Mouse (Mus musculus) limb, embryonic 11.5 days (tissue): ENCODE measurements around the gene Tmem243. TPM values are rescaled to one million over a fixed set of nuclear protein-coding genes. Genes with fewer than 3 reads are reported as not detected.

Source experiments
- ATAC-seq: fragments of 200-750 bp; cut with Nextera tagmentation; 2 replicates; pipeline ENCODE4 v1.8.0; 2017; ENCODE audit warnings: low read depth; ENCODE audit not compliant: insufficient number of reproducible peaks, low FRiP score, low TSS enrichment
- DNase-seq: peaks from one replicate; pipeline ENCODE4 v3.0.0-alpha.2; 2015; ENCODE audit warnings: low spot score
- H3K27ac ChIP-seq: fragments of 300-500 bp; sonication (generic); replicated peaks from 2 replicates; pipeline ENCODE4 v1.5.1; 2014; ENCODE audit warnings: low read depth, mild to moderate bottlenecking, low read length
- H3K27me3 ChIP-seq: fragments of 300-500 bp; sonication (generic); 2 replicates; pipeline ENCODE4 v1.6.1; 2014; ENCODE audit warnings: mild to moderate bottlenecking, low read length, mixed read lengths; ENCODE audit not compliant: control insufficient read depth, insufficient read depth
- H3K36me3 ChIP-seq: fragments of 300-500 bp; sonication (generic); 2 replicates; pipeline ENCODE4 v1.6.1; 2014; ENCODE audit warnings: mild to moderate bottlenecking, low read length, moderate library complexity, mixed read lengths; ENCODE audit not compliant: control insufficient read depth, insufficient read depth
- H3K4me1 ChIP-seq: fragments of 300-500 bp; sonication (generic); 2 replicates; pipeline ENCODE4 v1.6.1; 2014; ENCODE audit warnings: low read length, mixed read lengths; ENCODE audit not compliant: control insufficient read depth, insufficient read depth
- H3K4me2 ChIP-seq: fragments of 300-500 bp; sonication (generic); 2 replicates; pipeline ENCODE4 v1.6.1; 2014; ENCODE audit warnings: low read depth, mild to moderate bottlenecking, moderate library complexity; ENCODE audit not compliant: severe bottlenecking
- H3K4me3 ChIP-seq: fragments of 300-500 bp; sonication (generic); 2 replicates; pipeline ENCODE4 v1.5.1; 2014; ENCODE audit warnings: low read depth, low read length
- H3K9ac ChIP-seq: fragments of 300-500 bp; sonication (generic); 2 replicates; pipeline ENCODE4 v1.6.1; 2014; ENCODE audit warnings: mild to moderate bottlenecking, low read length
- H3K9me3 ChIP-seq: fragments of 300-500 bp; sonication (generic); 2 replicates; pipeline ENCODE4 v1.6.1; 2016; ENCODE audit warnings: low read length; ENCODE audit not compliant: control insufficient read depth
- WGBS: fragments of 180-500 bp; shearing (Covaris S2); extraction: QIAGEN DNeasy Blood & Tissue Kit; methylation state at CpG from one replicate; pipeline ENCODE4 v1.1.7; 2014; 5-methylcytosine and 5-hydroxymethylcytosine counted together
- polyA plus RNA-seq: library from polyadenylated mRNA; unstranded; fragments of >200 nt; fragmentation: Nextera tagmentation; extraction: Ambion mirVana; gene quantifications from 2 replicates; pipeline ENCODE4 v1.2.1, GENCODE M21; 2014

The Tmem243 gene
- 20.9 and 24.2 TPM in 2 replicates for polyA plus RNA-seq

- no peak within 1 kb of the TSS for H3K27ac ChIP-seq
- peak; percentile 95 for ATAC-seq
These were observed at the start of gene Tmem243 for GRCm38 (mm10) chr5:9100207-9100848. Tmem243 (plus strand) TSS chr5:9100668.

DNA sequence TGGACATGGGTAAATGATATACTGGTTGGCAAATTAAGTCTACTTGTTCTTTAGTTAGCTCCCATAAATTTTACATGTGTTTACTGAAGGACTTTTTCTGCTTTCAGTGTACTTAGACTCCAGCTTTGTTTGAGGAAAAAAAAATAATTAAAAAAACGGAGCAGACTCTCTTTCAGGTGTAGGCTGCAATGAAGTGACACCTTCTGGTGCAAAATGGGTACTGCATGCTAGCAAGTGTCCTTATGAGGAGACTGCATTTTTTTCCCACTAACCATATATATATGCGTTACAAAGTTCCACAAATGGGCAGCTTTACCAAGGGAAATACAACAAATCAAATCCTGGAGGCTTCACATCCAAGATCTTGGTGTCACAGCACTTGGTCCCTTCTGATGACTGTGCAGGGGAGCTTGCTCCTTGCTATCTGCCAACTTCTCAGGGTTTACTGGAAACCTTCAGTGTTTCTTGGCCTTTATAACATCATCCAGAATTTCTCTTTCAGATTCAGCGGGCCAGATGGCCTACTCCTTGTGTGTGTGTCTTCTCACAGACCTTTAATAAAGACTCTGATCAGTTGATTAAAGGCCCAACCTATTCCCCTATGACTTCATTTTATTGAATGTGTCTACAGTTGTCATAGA is 44.3 kb upstream of the Tmem243 start:
- H3K9ac ChIP-seq, result no peak overlapping the region
- no peaks in the 10 kb centered on the region for H3K36me3 ChIP-seq
- no peaks in the 10 kb centered on the region for H3K9me3 ChIP-seq
- H3K27ac ChIP-seq, result no peak overlapping the region
- H3K4me3 ChIP-seq, result no peak overlapping the region
- H3K4me2 ChIP-seq, result no peak overlapping the region
- no peaks in the 10 kb centered on the region for H3K27me3 ChIP-seq
- H3K4me1 ChIP-seq, result no peaks in the 10 kb centered on the region
- 31% methylated on average over 3 of the region's 3 CpGs for WGBS
- DNase-seq, result peak; percentile 72
- ATAC-seq, result no peak

More at GRCm38 (mm10) chr5:9100207-9100848, at the start of gene Tmem243:
- Histone ChIP-seq H3K9me3 (no peaks in the 10 kb centered on the region; the same call in 1 of the 2 replicates), H3K4me1 (no peaks in the 10 kb centered on the region), H3K4me3 (peak within 1 kb of the TSS; percentile 81), H3K9ac (peak within 1 kb of the TSS; percentile 79), H3K4me2 (peak within 1 kb of the TSS; percentile 81), H3K36me3 (no peaks in the 10 kb centered on the region), H3K27me3 (no peaks in the 10 kb centered on the region)
- peak; percentile 93 for DNase-seq
- under 1% methylated on average over 56 of the region's 59 CpGs for WGBS

- H3K9ac ChIP-seq, result no peak overlapping the region
- no peaks in the 10 kb centered on the region for H3K36me3 ChIP-seq
- no peaks in the 10 kb centered on the region for H3K27me3 ChIP-seq
- no peak overlapping the region for H3K4me3 ChIP-seq
- ATAC-seq, result no peak
- H3K27ac ChIP-seq, result no peak overlapping the region
- no peaks in the 10 kb centered on the region for H3K4me1 ChIP-seq
- DNase-seq, result no peak
- no peak overlapping the region for H3K4me2 ChIP-seq
- WGBS, result 87% methylated on average over 5 of the region's 5 CpGs
- H3K9me3 ChIP-seq, result no peaks in the 10 kb centered on the region
These were observed 43.1 kb upstream of the Tmem243 start for GRCm38 (mm10) chr5:9057277-9057879.

- Histone ChIP-seq H3K9ac (no peak overlapping the region), H3K9me3 (no peaks in the 10 kb centered on the region), H3K4me2 (no peak overlapping the region), H3K27ac (no peak overlapping the region), H3K4me1 (no peaks in the 10 kb centered on the region), H3K4me3 (no peak overlapping the region), H3K36me3 (no peaks in the 10 kb centered on the region), H3K27me3 (no peaks in the 10 kb centered on the region)
- WGBS, result 74% methylated on average over 6 of the region's 6 CpGs
- ATAC-seq (no peak), DNase-seq (no peak)
These were observed 41.0 kb upstream of the Tmem243 start for GRCm38 (mm10) chr5:9059303-9060023.

DNA sequence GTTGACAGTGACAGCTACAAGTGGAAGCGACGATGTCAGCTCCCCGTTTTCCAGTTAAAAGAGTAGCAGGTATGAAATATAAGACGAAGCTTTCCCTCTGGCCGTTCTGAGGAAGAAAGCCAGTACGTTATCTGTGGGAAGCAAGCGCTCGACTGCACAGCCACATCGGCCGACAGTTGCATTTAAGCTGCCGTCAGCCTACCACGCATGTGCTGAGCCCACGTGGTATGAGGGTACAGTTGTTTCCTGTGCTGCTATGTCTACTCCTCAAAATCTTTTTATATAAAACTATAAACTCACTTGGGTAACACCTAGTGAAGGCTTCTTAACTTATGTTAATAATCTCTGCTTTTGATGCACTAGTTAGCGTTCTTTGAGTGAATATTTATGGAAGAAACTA is 40.2 kb upstream of the Tmem243 start:
- no peak for DNase-seq
- Histone ChIP-seq H3K9me3 (no peaks in the 10 kb centered on the region), H3K9ac (no peak overlapping the region), H3K36me3 (no peaks in the 10 kb centered on the region), H3K4me3 (no peak overlapping the region), H3K4me2 (no peak overlapping the region), H3K4me1 (no peaks in the 10 kb centered on the region), H3K27ac (no peak overlapping the region), H3K27me3 (no peaks in the 10 kb centered on the region)
- no peak for ATAC-seq
- WGBS, result 89% methylated on average over 14 of the region's 14 CpGs

DNA sequence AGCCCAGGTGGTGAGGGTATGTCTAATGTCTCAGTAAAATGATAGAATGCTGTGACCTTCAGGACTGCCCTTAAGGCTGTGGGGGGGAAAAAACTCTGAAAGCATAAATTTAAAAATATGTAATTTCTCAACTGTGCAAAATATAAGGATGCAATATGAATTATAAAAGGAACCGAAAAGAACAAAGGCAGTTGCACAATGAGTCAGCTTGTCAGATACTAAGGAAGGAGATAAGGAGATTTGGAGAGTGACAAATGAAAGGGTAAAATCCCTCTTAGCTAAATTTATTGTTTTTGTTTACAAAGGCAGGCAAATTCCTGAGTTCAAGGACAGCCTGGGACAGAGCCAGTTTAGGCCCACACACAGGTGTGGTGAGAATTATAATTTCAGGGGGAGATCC is 36.3 kb upstream of the Tmem243 start:
- no peak overlapping the region for H3K4me2 ChIP-seq
- no peak overlapping the region for H3K27ac ChIP-seq
- no peak overlapping the region for H3K9ac ChIP-seq
- H3K9me3 ChIP-seq, result no peaks in the 10 kb centered on the region
- no peaks in the 10 kb centered on the region for H3K36me3 ChIP-seq
- H3K4me3 ChIP-seq, result no peak overlapping the region
- H3K27me3 ChIP-seq, result no peaks in the 10 kb centered on the region
- WGBS, result 100% methylated on average over 1 of the region's 1 CpGs
- no peaks in the 10 kb centered on the region for H3K4me1 ChIP-seq
- no peak for ATAC-seq
- DNase-seq, result no peak

GRCm38 (mm10) chr5:9068886-9069285 is 31.6 kb upstream of the Tmem243 start:
- Histone ChIP-seq H3K27me3 (no peaks in the 10 kb centered on the region), H3K36me3 (no peaks in the 10 kb centered on the region), H3K9ac (no peak overlapping the region), H3K4me1 (no peaks in the 10 kb centered on the region), H3K4me2 (no peak overlapping the region), H3K4me3 (no peak overlapping the region), H3K27ac (no peak overlapping the region), H3K9me3 (no peaks in the 10 kb centered on the region)
- DNase-seq (no peak), ATAC-seq (no peak)
- 73% methylated on average over 2 of the region's 2 CpGs for WGBS

- ATAC-seq (no peak), DNase-seq (no peak)
- Histone ChIP-seq H3K4me1 (no peaks in the 10 kb centered on the region), H3K9ac (no peak overlapping the region), H3K9me3 (no peaks in the 10 kb centered on the region), H3K27me3 (no peaks in the 10 kb centered on the region), H3K4me2 (no peak overlapping the region), H3K27ac (no peak overlapping the region), H3K36me3 (no peaks in the 10 kb centered on the region), H3K4me3 (no peak overlapping the region)
- WGBS, result 61% methylated on average over 6 of the region's 6 CpGs
These were observed 30.8 kb upstream of the Tmem243 start for GRCm38 (mm10) chr5:9069599-9070209.
